ENCODE assay signal across 30 mouse cellular contexts in the genomic region with DNA sequence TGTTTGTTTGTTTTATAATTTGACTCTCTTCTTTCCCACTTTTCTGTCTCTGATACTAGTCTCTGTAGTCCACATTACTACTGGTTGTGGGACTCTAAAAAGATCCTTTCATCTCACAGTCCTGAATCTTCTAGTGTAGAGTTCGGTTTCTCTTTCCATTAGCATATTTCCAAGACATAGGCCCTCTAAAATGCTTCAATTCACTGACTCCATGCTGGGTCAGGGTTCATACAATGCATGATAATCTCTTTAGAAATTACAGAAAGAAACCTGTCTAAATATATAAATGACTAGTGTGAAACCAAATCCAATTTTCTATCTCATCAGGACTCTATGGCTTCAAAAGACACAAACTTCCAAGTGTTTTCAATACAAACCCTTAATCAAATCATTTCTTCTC. TPM values are rescaled to one million over a fixed set of nuclear protein-coding genes. Genes with fewer than 3 reads are reported as not detected.
"Had no signal": no experiment of that assay in that cellular context is flagged by ENCODE, and none has a peak within 500 bp of the region (broad histone marks: within the 10 kb centered on the region; RNA-seq: fewer than 3 reads in every experiment).

No protein-coding gene starts in this region.

- H3K9ac ChIP-seq: heart, embryonic 13.5 days; heart, embryonic 15.5 days; hindbrain, embryonic 13.5 days; hindbrain, embryonic 15.5 days; kidney, embryonic 15.5 days; limb, embryonic 13.5 days; limb, embryonic 15.5 days had no signal

- H3K27me3 ChIP-seq: heart, embryonic 13.5 days; heart, embryonic 15.5 days; hindbrain, embryonic 13.5 days; hindbrain, embryonic 15.5 days; kidney, embryonic 15.5 days; limb, embryonic 13.5 days; limb, embryonic 15.5 days had no signal

- ATAC-seq: hindbrain, postnatal 0 days; intestine, embryonic 16.5 days had no signal

- H3K4me3 ChIP-seq: heart, adult 2 months; heart, embryonic 13.5 days; heart, embryonic 15.5 days; hindbrain, embryonic 13.5 days; hindbrain, embryonic 15.5 days; kidney, embryonic 15.5 days; limb, embryonic 13.5 days; limb, embryonic 15.5 days had no signal

- DNase-seq: gastrocnemius, postnatal 14 days; gastrocnemius, postnatal 36 days; heart, adult 11 months; heart, adult 2 months; heart, postnatal 14 days; heart, postnatal 36 days; kidney, adult 11 months; kidney, adult 2 months; kidney, adult 9 months; kidney, postnatal 14 days; kidney, postnatal 36 days; layer of hippocampus, adult 9-11 months; layer of hippocampus, postnatal 36 days; left cerebral cortex, postnatal 4 days had no signal

- H3K27ac ChIP-seq: heart, adult 2 months; heart, embryonic 13.5 days; heart, embryonic 15.5 days; hindbrain, embryonic 13.5 days; hindbrain, embryonic 15.5 days; hindbrain, postnatal 0 days; kidney, embryonic 15.5 days; kidney, postnatal 0 days; limb, embryonic 13.5 days; limb, embryonic 15.5 days had no signal

- H3K4me1 ChIP-seq: heart, embryonic 13.5 days; heart, embryonic 15.5 days; hindbrain, embryonic 13.5 days; hindbrain, embryonic 15.5 days; kidney, embryonic 15.5 days; limb, embryonic 13.5 days; limb, embryonic 15.5 days had no signal

- H3K4me2 ChIP-seq: heart, embryonic 11.5 days; heart, embryonic 13.5 days; heart, embryonic 15.5 days; hindbrain, embryonic 13.5 days; hindbrain, embryonic 15.5 days; kidney, embryonic 15.5 days; limb, embryonic 13.5 days; limb, embryonic 15.5 days had no signal

- H3K9me3 ChIP-seq: heart, embryonic 15.5 days; hindbrain, embryonic 13.5 days; hindbrain, embryonic 15.5 days; kidney, embryonic 15.5 days; limb, embryonic 15.5 days had no signal

- H3K36me3 ChIP-seq: heart, embryonic 13.5 days; heart, embryonic 15.5 days; hindbrain, embryonic 13.5 days; hindbrain, embryonic 15.5 days; kidney, embryonic 15.5 days; limb, embryonic 13.5 days; limb, embryonic 15.5 days had no signal

RNA-seq across cellular contexts. Expression of a gene that starts 36.5 kb away (rescaled TPM):
- polyA plus RNA-seq: gonadal fat pad, adult 2 months; heart, adult 2 months; heart, embryonic 11.5 days; heart, embryonic 13.5 days; heart, embryonic 15.5 days; heart, postnatal 0 days; hindbrain, embryonic 11.5 days; hindbrain, embryonic 13.5 days; hindbrain, embryonic 15.5 days; hindbrain, postnatal 0 days; intestine, embryonic 14.5 days; intestine, embryonic 16.5 days; kidney, embryonic 15.5 days; kidney, postnatal 0 days; large intestine, adult 2 months; limb, embryonic 13.5 days; limb, embryonic 15.5 days had no signal
